Mouse (Mus musculus): ENCODE measurements at regions not wholly inside any gene's neighbourhood (a gene's known extent, or its start where the extent isn't known, plus 50 kb on each side); places are given as distances from the start of the nearest gene placed in this dataset.

- no peak for TF ChIP-seq CTCF (IDR thresholded peaks at IDR 0.05)
- intact Hi-C loops (cut with DNase I) = no loop called here
- H3K4me3 ChIP-seq = no peak overlapping the region
- DNase-seq (ENCODE audit: extremely low spot score in 1 of 2, low spot score in 2 of 2) = no peak
- H3K27ac ChIP-seq = peak overlapping the region; percentile 55; the same call in 1 of the 2 replicates
Measured at GRCm38 (mm10) chr3:127953610-127954009, 57.5 kb upstream of the Fam241a start.

- TF ChIP-seq CTCF (IDR thresholded peaks at IDR 0.05) = peak; percentile 58
- no peak overlapping the region for H3K27ac ChIP-seq
- no peak overlapping the region for H3K4me3 ChIP-seq
- intact Hi-C loops (cut with DNase I) = loop anchor here (1.0 to 5.0 kb wide), 4 partner anchors 96 to 376 kb away; no protein-coding TSS in a partner anchor
- peak; percentile 39 to 40 for DNase-seq (ENCODE audit: extremely low spot score in 1 of 2, low spot score in 2 of 2)
Measured at GRCm38 (mm10) chr3:127948898-127949620, 52.9 kb upstream of the Fam241a start.

GRCm38 (mm10) chr3:127948326-127948725 is 52.2 kb upstream of the Fam241a start:
- no peak for DNase-seq (ENCODE audit: extremely low spot score in 1 of 2, low spot score in 2 of 2)
- Histone ChIP-seq H3K4me3 (no peak overlapping the region), H3K27ac (no peak overlapping the region)
- intact Hi-C loops (cut with DNase I) = loop anchor here (2.0 to 5.0 kb wide), 3 partner anchors 186 to 376 kb away; no protein-coding TSS in a partner anchor
- TF ChIP-seq CTCF (IDR thresholded peaks at IDR 0.05) = no peak
